Mouse (Mus musculus) kidney, postnatal 0 days (tissue): ENCODE data around the gene Ap1s3. TPM values are rescaled to one million over a fixed set of nuclear protein-coding genes. Genes with fewer than 3 reads are reported as not detected.

Experiments used
- ATAC-seq: fragments of 200-750 bp; cut with Nextera tagmentation; replicated peaks from 2 replicates; pipeline ENCODE4 v1.8.0; 2017; ENCODE audit warnings: low read depth, moderate number of reproducible peaks, moderate TSS enrichment, moderate library complexity; ENCODE audit not compliant: low FRiP score
- DNase-seq: peaks from one replicate; pipeline ENCODE4 v3.0.0-alpha.2; 2016; ENCODE audit warnings: low spot score
- H3K27ac ChIP-seq: fragments of 300-500 bp; sonication (generic); 2 replicates; pipeline ENCODE4 v1.5.1; 2014; ENCODE audit warnings: mild to moderate bottlenecking
- H3K27me3 ChIP-seq: fragments of 300-500 bp; sonication (generic); 2 replicates; pipeline ENCODE4 v1.6.1; 2014; ENCODE audit warnings: low read length, mixed read lengths; ENCODE audit not compliant: insufficient read depth
- H3K36me3 ChIP-seq: fragments of 300-500 bp; sonication (generic); 2 replicates; pipeline ENCODE4 v1.6.1; 2014; ENCODE audit warnings: low read length, mixed read lengths; ENCODE audit not compliant: insufficient read depth
- H3K4me1 ChIP-seq: fragments of 300-500 bp; sonication (generic); replicated peaks from 2 replicates; pipeline ENCODE4 v1.6.1; 2014; ENCODE audit warnings: antibody characterized with exemption, low read length, mixed read lengths; ENCODE audit not compliant: insufficient read depth
- H3K4me2 ChIP-seq: fragments of 300-500 bp; sonication (generic); 2 replicates; pipeline ENCODE4 v1.6.1; 2014; ENCODE audit warnings: mild to moderate bottlenecking, low read length, moderate library complexity, mixed read lengths
- H3K4me3 ChIP-seq: fragments of 300-500 bp; sonication (generic); replicated peaks from 2 replicates; pipeline ENCODE4 v1.5.1; 2014; ENCODE audit warnings: low read depth, low read length
- H3K9ac ChIP-seq: fragments of 300-500 bp; sonication (generic); 2 replicates; pipeline ENCODE4 v1.6.1; 2014; ENCODE audit warnings: low read depth, low read length
- H3K9me3 ChIP-seq: fragments of 300-500 bp; sonication (generic); replicated peaks from 2 replicates; pipeline ENCODE4 v1.6.1; 2016; ENCODE audit warnings: low read length, inconsistent platforms, mixed read lengths
- CTCF ChIP-seq: IDR thresholded peaks from 2 replicates; pipeline ENCODE4 v1.5.1; 2016; ENCODE audit warnings: antibody characterized with exemption, low read depth, mild to moderate bottlenecking, moderate library complexity
- WGBS: fragments of 180-500 bp; shearing (Covaris S2); extraction: QIAGEN DNeasy Blood & Tissue Kit; methylation state at CpG from one replicate; pipeline ENCODE4 v1.1.7; 2014; 5-methylcytosine and 5-hydroxymethylcytosine counted together
- polyA plus RNA-seq: library from polyadenylated mRNA; unstranded; fragments of >200 nt; fragmentation: Nextera tagmentation; extraction: Ambion mirVana; gene quantifications from 2 replicates; pipeline ENCODE4 v1.2.1, GENCODE M21; 2015

Gene Ap1s3
- polyA plus RNA-seq, 1 experiment from 2014 or later = 0.97 TPM

DNA sequence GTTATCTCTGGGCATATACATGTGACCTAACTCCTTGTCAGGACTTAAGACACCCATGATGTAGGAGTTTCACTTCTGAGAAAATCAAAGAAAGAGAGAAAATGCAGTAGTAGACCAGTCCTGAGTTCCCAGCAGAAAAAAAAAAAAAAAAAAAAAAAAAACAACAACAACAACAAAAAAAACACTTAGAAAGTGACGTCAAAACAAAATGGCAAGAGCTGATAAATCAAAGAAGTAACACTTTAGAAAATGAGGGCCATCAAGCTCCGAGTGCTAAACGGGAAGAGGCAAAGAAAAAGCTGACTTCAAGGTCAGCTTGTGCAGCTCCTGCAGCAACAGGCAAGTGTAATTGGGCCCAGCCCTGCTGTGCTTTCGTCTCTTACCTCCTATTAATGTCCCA, 3.9 kb upstream of the Ap1s3 start:
- ATAC-seq (no peak), DNase-seq (no peak)
- TF ChIP-seq CTCF = no peak
- Histone ChIP-seq H3K36me3 (no peaks in the 10 kb centered on the region), H3K4me2 (no peak overlapping the region), H3K4me1 (no peaks in the 10 kb centered on the region), H3K4me3 (no peak overlapping the region), H3K9me3 (no peaks in the 10 kb centered on the region), H3K27ac (no peak overlapping the region), H3K27me3 (no peaks in the 10 kb centered on the region), H3K9ac (no peak overlapping the region)
- 47% methylated on average over 4 of the region's 4 CpGs for WGBS

DNA sequence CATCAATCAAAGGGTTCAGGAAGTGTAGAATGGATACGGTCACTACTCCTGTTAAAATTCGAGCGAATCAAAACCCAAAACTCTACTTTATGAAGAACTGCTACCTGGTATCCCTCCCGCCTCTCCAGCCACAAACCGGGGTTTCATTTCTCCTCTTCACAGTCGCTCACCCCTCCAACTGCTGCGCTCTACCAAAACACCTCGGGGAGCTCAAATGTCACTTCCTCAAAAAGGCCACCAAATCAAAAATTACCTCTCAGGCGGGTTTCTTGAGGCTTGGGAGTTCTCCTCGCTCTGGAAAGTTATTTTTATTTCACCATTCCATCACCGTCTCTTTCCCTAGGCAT, 603 bp downstream of the Ap1s3 start:
- Histone ChIP-seq H3K36me3 (no peaks in the 10 kb centered on the region), H3K4me2 (peak overlapping the region; percentile 96), H3K4me3 (peak overlapping the region; percentile 63), H3K4me1 (no peaks in the 10 kb centered on the region), H3K27me3 (0 out of 2 replicates have a peak, but pooled peaks cover 3% of the 10 kb centered on the region), H3K9ac (peak overlapping the region; percentile 60), H3K27ac (no peak overlapping the region), H3K9me3 (no peaks in the 10 kb centered on the region)
- 1% methylated on average over 11 of the region's 11 CpGs for WGBS
- no peak for TF ChIP-seq CTCF
- DNase-seq (peak; percentile 14), ATAC-seq (no peak)

DNA sequence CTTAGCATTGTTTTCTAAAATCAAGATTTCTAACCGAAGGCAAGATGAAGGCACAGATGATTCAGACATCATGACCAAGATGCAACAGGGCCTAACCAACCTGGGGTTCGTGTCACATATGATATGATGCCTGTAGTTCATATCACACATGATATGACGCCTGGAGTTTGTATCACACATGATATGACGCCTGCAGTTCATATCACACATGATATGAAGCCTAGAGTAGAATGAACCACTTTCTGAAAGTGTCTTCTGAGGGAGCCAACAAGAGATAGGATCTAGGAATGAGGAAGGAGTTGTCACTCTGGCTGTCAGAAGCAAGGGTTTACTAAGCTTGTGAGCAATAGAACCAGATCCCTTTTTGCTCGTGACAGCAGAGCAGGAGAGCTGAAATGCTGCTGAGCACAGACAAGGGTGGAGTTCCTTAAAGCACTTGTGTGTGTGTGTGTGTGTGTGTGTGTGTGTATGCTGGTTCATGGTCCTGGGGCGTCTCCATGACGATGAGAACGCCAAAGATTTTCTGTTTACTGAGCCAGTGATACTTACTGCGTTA, 2.3 kb downstream of the Ap1s3 start:
- no peak for ATAC-seq
- no peak overlapping the region for H3K4me3 ChIP-seq
- no peak for TF ChIP-seq CTCF

DNA sequence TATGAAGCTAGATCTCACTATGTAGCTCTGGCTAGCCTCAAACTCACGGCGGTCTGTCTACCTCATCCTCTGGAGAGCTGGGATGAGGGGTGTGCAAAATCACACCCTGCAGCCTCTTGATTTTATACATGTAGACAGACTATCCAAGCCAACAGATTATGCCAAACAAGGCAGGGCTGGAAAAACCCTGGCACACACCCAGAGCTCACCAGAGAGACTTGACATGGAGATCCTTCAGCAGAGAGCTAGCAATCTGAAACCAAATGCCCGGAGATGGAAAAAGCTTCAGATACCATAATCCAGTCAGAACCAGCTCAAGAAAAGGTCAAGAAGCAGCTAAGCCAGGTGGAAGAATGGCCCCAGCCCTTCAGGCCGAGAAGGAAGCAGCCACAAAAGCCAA, 6.9 kb downstream of the Ap1s3 start:
- Histone ChIP-seq H3K9ac (no peak overlapping the region), H3K4me1 (no peaks in the 10 kb centered on the region), H3K4me2 (no peak overlapping the region), H3K9me3 (no peaks in the 10 kb centered on the region), H3K36me3 (no peaks in the 10 kb centered on the region), H3K27ac (no peak overlapping the region), H3K4me3 (no peak overlapping the region), H3K27me3 (no peaks in the 10 kb centered on the region)
- no peak for TF ChIP-seq CTCF
- ATAC-seq = no peak
- 75% methylated on average over 4 of the region's 4 CpGs for WGBS
- no peak for DNase-seq

More for the DNA sequence above, 2.3 kb downstream of the Ap1s3 start:
- no peak overlapping the region for H3K9ac ChIP-seq
- no peak overlapping the region for H3K27ac ChIP-seq
- no peak overlapping the region for H3K4me2 ChIP-seq
- no peaks in the 10 kb centered on the region for H3K4me1 ChIP-seq
- no peak for DNase-seq
- no peaks in the 10 kb centered on the region for H3K9me3 ChIP-seq
- no peaks in the 10 kb centered on the region for H3K36me3 ChIP-seq
- 79% methylated on average over 9 of the region's 9 CpGs for WGBS
- H3K27me3 ChIP-seq = 0 out of 2 replicates have a peak, but pooled peaks cover 3% of the 10 kb centered on the region

DNA sequence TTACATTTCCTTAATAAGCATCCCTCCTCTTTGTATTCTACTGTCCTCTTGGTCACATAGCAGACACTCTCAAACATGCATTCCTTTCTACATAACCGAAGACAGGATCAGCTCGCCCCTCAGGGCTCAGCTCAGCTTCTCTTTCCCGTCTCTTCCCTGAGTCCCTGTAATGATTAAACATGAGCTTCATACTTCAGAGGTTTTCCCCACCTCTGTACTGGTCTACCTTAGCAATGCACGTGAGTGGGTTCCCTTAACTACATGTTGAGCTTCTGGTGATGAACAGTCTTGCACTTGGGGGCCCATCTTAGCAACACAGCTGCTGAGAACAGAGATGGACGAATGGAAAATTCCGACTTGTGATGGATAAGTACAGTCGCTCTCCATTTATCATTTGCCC, 12.2 kb downstream of the Ap1s3 start:
- Histone ChIP-seq H3K27ac (no peak overlapping the region), H3K4me1 (no peaks in the 10 kb centered on the region), H3K9ac (no peak overlapping the region), H3K9me3 (no peaks in the 10 kb centered on the region), H3K36me3 (no peaks in the 10 kb centered on the region), H3K4me2 (no peak overlapping the region), H3K4me3 (no peak overlapping the region), H3K27me3 (no peaks in the 10 kb centered on the region)
- no peak for DNase-seq
- WGBS = 66% methylated on average over 7 of the region's 7 CpGs
- 0 out of 2 replicates have a peak, but pooled peaks have one; percentile 33 for ATAC-seq
- no peak for TF ChIP-seq CTCF

- Histone ChIP-seq H3K9me3 (no peaks in the 10 kb centered on the region), H3K4me1 (no peaks in the 10 kb centered on the region), H3K27me3 (no peaks in the 10 kb centered on the region), H3K9ac (no peak overlapping the region), H3K4me3 (no peak overlapping the region), H3K4me2 (no peak overlapping the region), H3K36me3 (no peaks in the 10 kb centered on the region), H3K27ac (no peak overlapping the region)
- ATAC-seq (no peak), DNase-seq (no peak)
- WGBS = 17% methylated on average over 1 of the region's 1 CpGs
- TF ChIP-seq CTCF = no peak
Measured at GRCm38 (mm10) chr1:79657411-79657810, 14.4 kb downstream of the Ap1s3 start.

- peak; percentile 39 for DNase-seq
Measured at GRCm38 (mm10) chr1:79655819-79656555, 15.8 kb downstream of the Ap1s3 start.

More at GRCm38 (mm10) chr1:79655819-79656555, 15.8 kb downstream of the Ap1s3 start:
- ATAC-seq = no peak
- no peak overlapping the region for H3K27ac ChIP-seq
- TF ChIP-seq CTCF = no peak
- no peaks in the 10 kb centered on the region for H3K27me3 ChIP-seq
- no peak overlapping the region for H3K9ac ChIP-seq
- WGBS = 44% methylated on average over 4 of the region's 4 CpGs
- H3K36me3 ChIP-seq = no peaks in the 10 kb centered on the region
- H3K9me3 ChIP-seq = no peaks in the 10 kb centered on the region
- H3K4me2 ChIP-seq = no peak overlapping the region
- no peak overlapping the region for H3K4me3 ChIP-seq
- no peaks in the 10 kb centered on the region for H3K4me1 ChIP-seq
